Mouse (Mus musculus): ENCODE measurements around the gene Gba. TPM values are rescaled to one million over a fixed set of nuclear protein-coding genes. Genes with fewer than 3 reads are reported as not detected.

Gene Gba
- polyA plus RNA-seq, 1 experiment, result 59.6 TPM

- H3K4me1 ChIP-seq (ENCODE audit: control insufficient read depth, insufficient read depth, insufficient read length), result peaks cover 23% of the 10 kb centered on the region; the same call in 1 of the 2 replicates
- DNase-seq (ENCODE audit: low read depth in 1 of 2, low spot score in 2 of 2), result peak in 1 of 2 experiments; percentile 78
- WGBS, result 18% methylated on average over 14 of the region's 14 CpGs
Observed at GRCm38 (mm10) chr3:89243609-89244008, 40.9 kb downstream of the Gba start.

DNA sequence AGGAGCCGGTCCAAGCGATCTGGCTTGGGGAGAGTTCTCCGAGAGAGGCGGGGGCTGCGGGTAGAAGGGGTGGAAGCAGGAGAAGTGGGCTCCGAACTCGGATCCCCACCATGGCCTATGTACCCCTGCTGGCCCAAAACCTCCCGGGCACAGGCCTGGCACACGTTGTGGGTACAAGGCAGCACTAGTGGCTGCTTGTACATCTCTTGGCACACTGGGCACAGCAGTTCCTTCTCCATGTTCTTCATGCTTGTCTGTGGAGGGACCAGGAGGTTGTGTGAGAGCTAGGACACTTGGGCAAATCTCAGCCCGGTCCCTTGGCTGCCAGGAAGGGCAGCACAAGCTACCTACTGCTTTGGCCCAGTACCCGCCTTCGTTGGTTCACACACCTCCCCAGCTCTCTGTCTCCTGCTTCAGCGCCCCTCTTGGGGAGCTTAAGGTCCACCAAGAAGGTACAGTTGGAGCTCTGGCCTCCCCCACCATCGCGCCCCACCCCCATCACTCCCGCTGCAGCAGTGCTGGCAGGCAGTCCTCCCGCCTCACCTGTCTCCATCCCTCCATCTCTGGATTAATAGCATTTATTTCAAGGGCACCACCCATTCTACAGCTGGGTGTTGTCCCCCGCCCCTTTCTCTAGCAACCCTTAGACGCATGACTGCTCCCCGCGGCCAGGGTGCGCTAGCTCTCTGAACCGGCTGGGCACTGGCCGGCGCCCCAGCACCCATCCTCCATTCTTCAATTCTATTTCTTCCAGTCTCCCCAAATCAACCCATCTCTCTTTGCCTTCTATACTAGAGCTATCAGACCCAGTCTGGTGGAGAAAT is 41.6 kb downstream of the Gba start:
- Histone ChIP-seq H3K36me3 (ENCODE audit: control insufficient read depth, insufficient read depth, low read length) (no peaks in the 10 kb centered on the region), H3K4me1 (ENCODE audit: control insufficient read depth, insufficient read depth, insufficient read length) (peaks cover 23% of the 10 kb centered on the region; the same call in 1 of the 2 replicates), H3K27ac (ENCODE audit: insufficient read depth, low read length) (no peak overlapping the region), H3K4me3 (ENCODE audit: extremely low read depth, insufficient read depth, insufficient read length) (peak overlapping the region; percentile 31; the same call in 1 of the 2 replicates), H3K27me3 (ENCODE audit: control insufficient read depth, insufficient read depth, low read length) (no peaks in the 10 kb centered on the region)
- TF ChIP-seq POLR2A (IDR thresholded peaks at IDR 0.05; ENCODE audit: low read depth, low read length) (no peak), CTCF (IDR thresholded peaks at IDR 0.05; ENCODE audit: extremely low read depth, insufficient read depth, insufficient read length, insufficient replicate concordance) (no peak)
- peak in 1 of 2 experiments; percentile 50 for DNase-seq (ENCODE audit: low read depth in 1 of 2, low spot score in 2 of 2)
- 40% methylated on average over 25 of the region's 25 CpGs for WGBS

More at GRCm38 (mm10) chr3:89243609-89244008, 40.9 kb downstream of the Gba start:
- Histone ChIP-seq H3K4me3 (ENCODE audit: extremely low read depth, insufficient read depth, insufficient read length) (no peak overlapping the region), H3K36me3 (ENCODE audit: control insufficient read depth, insufficient read depth, low read length) (no peaks in the 10 kb centered on the region), H3K27me3 (ENCODE audit: control insufficient read depth, insufficient read depth, low read length) (no peaks in the 10 kb centered on the region), H3K27ac (ENCODE audit: insufficient read depth, low read length) (no peak overlapping the region)
- TF ChIP-seq CTCF (IDR thresholded peaks at IDR 0.05; ENCODE audit: extremely low read depth, insufficient read depth, insufficient read length, insufficient replicate concordance), result peak; percentile 64; the same call in 1 of the 2 replicates
- no peak for TF ChIP-seq POLR2A (IDR thresholded peaks at IDR 0.05; ENCODE audit: low read depth, low read length)

DNA sequence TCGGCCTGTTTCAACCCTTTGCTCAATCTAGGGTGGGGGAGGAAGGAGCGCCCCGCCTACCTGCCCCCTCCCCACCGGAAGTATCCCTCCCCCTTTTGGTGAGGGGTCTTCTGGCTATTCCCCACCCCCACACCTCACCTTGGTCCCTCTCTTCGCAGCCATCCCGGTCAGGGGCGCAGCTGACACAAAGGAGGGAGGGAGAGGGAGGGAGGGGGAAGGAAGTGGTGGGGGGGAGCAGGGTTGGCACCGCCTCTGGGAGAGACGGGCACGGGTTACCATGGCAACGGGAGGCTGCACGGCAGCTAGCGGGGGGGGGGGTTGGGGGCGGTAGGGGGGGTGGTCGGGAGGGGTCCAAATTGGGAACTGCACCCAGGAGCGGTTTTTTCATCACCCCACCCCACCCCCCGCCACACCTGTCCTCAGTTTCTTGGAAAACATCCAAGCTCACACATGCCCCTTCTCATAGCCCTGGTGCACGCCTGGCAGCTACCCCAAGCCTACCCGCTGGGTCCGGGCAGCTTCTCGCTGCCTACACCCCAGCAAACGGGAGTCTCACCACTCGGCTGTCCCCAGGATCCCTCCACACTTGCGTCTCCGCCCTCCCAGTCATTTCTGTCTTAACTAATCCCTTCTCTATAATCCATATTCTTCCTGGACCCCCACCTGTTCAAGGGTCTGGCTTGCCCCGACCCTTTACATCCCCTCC is 42.4 kb downstream of the Gba start:
- TF ChIP-seq CTCF (IDR thresholded peaks at IDR 0.05; ENCODE audit: extremely low read depth, insufficient read depth, insufficient read length, insufficient replicate concordance), result no peak
- no peak for TF ChIP-seq POLR2A (IDR thresholded peaks at IDR 0.05; ENCODE audit: low read depth, low read length)
- Histone ChIP-seq H3K4me1 (ENCODE audit: control insufficient read depth, insufficient read depth, insufficient read length) (peaks cover 23% of the 10 kb centered on the region; the same call in 1 of the 2 replicates), H3K36me3 (ENCODE audit: control insufficient read depth, insufficient read depth, low read length) (no peaks in the 10 kb centered on the region), H3K4me3 (ENCODE audit: extremely low read depth, insufficient read depth, insufficient read length) (peak overlapping the region; percentile 37), H3K27ac (ENCODE audit: insufficient read depth, low read length) (no peak overlapping the region), H3K27me3 (ENCODE audit: control insufficient read depth, insufficient read depth, low read length) (no peaks in the 10 kb centered on the region)
- DNase-seq (ENCODE audit: low read depth in 1 of 2, low spot score in 2 of 2), result peak in 1 of 2 experiments; percentile 39
- WGBS, result 1% methylated on average over 22 of the region's 26 CpGs

GRCm38 (mm10) chr3:89245688-89246171 is 43.0 kb downstream of the Gba start, which contains the start of gene Krtcap2:
Gene Krtcap2 (plus strand): TSS chr3:89245966.
- Histone ChIP-seq H3K36me3 (ENCODE audit: control insufficient read depth, insufficient read depth, low read length) (no peaks in the 10 kb centered on the region), H3K4me1 (ENCODE audit: control insufficient read depth, insufficient read depth, insufficient read length) (peaks cover 27% of the 10 kb centered on the region), H3K27me3 (ENCODE audit: control insufficient read depth, insufficient read depth, low read length) (no peaks in the 10 kb centered on the region), H3K27ac (ENCODE audit: insufficient read depth, low read length) (peak within 1 kb of the TSS; percentile 51), H3K4me3 (ENCODE audit: extremely low read depth, insufficient read depth, insufficient read length) (peak within 1 kb of the TSS; percentile 90)
- TF ChIP-seq POLR2A (IDR thresholded peaks at IDR 0.05; ENCODE audit: low read depth, low read length) (no peak), CTCF (IDR thresholded peaks at IDR 0.05; ENCODE audit: extremely low read depth, insufficient read depth, insufficient read length, insufficient replicate concordance) (no peak)
- 6% methylated on average over 20 of the region's 20 CpGs for WGBS
- DNase-seq (ENCODE audit: low read depth in 1 of 2, low spot score in 2 of 2), result no peak

DNA sequence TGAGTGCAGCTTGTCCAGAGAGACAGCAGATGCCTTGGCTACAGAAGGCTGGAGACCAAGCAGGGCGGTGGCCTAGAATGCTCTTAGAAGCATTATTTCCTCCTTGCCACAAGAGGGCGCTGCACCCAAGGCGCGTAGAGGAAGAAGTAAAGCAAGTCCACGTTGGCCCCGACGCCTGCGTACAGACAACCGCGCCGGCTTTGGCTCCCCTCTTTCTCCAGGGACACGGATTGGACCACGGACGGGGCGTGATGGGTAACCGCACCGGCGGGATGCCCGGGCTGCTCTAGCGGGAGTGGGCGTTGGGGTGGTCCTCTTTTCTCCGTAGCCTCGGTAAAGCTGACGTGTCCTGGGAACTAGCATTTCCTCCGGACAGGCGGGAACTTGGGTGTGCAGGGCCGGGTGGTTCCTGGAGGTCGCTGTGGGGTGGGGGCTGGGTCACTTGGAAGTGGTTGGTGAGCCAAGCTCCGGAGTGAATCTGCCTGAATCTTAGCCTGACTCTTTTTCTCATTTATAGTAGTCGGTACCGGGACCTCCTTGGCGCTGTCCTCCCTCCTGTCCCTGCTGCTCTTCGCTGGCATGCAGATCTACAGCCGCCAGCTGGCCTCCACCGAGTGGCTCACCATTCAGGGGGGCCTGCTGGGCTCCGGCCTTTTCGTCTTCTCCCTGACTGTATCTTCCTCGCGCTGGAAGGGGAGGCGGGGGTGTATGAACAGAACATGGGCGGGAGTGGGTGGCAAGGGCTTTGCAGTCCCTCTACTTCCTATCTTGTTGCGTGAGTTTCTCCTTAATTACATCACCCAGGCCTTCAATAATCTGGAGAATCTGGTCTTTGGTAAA is 43.8 kb downstream of the Gba start, which contains the start of gene Trim46:
Trim46 (minus strand) TSS at position 49 of the 840 bp plus-strand sequence.
- Histone ChIP-seq H3K4me3 (ENCODE audit: extremely low read depth, insufficient read depth, insufficient read length) (peak within 1 kb of the TSS; percentile 90), H3K4me1 (ENCODE audit: control insufficient read depth, insufficient read depth, insufficient read length) (peaks cover 32% of the 10 kb centered on the region), H3K27ac (ENCODE audit: insufficient read depth, low read length) (peak within 1 kb of the TSS; percentile 51), H3K27me3 (ENCODE audit: control insufficient read depth, insufficient read depth, low read length) (no peaks in the 10 kb centered on the region), H3K36me3 (ENCODE audit: control insufficient read depth, insufficient read depth, low read length) (no peaks in the 10 kb centered on the region)
- peak; percentile 78 to 83 for DNase-seq (ENCODE audit: low read depth in 1 of 2, low spot score in 2 of 2)
- TF ChIP-seq POLR2A (IDR thresholded peaks at IDR 0.05; ENCODE audit: low read depth, low read length), result no peak; the same call in 1 of the 2 replicates
- TF ChIP-seq CTCF (IDR thresholded peaks at IDR 0.05; ENCODE audit: extremely low read depth, insufficient read depth, insufficient read length, insufficient replicate concordance), result peak; percentile 88; the same call in 1 of the 2 replicates
- WGBS, result under 1% methylated on average over 42 of the region's 42 CpGs

DNA sequence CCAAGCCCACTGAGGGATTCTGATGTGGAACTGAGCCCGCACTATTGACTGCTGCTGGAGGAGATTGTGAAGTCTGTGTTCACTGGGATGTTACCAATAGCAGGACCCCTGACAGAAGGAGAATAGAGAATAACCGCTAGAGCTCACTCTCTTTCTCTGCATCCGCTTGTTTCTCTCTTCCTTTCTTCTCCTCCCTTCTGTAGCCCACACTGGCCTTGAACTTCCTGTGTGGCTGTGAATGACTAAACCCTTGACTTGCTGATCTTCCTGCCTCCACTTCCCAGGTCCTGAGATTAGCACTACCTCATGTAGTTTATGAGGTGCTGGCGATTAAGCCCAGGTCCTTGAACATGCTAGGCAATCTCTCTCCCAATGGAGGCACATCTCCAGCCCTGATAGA is 44.7 kb downstream of the Gba start:
- H3K4me3 ChIP-seq (ENCODE audit: extremely low read depth, insufficient read depth, insufficient read length), result no peak overlapping the region
- WGBS, result 63% methylated on average over 4 of the region's 4 CpGs
- no peaks in the 10 kb centered on the region for H3K27me3 ChIP-seq (ENCODE audit: control insufficient read depth, insufficient read depth, low read length)
- no peak for TF ChIP-seq POLR2A (IDR thresholded peaks at IDR 0.05; ENCODE audit: low read depth, low read length)
- no peak for TF ChIP-seq CTCF (IDR thresholded peaks at IDR 0.05; ENCODE audit: extremely low read depth, insufficient read depth, insufficient read length, insufficient replicate concordance)
- peaks cover 36% of the 10 kb centered on the region for H3K4me1 ChIP-seq (ENCODE audit: control insufficient read depth, insufficient read depth, insufficient read length)
- no peak for DNase-seq (ENCODE audit: low read depth in 1 of 2, low spot score in 2 of 2)
- no peak overlapping the region for H3K27ac ChIP-seq (ENCODE audit: insufficient read depth, low read length)
- H3K36me3 ChIP-seq (ENCODE audit: control insufficient read depth, insufficient read depth, low read length), result no peaks in the 10 kb centered on the region
